Mouse (Mus musculus): ENCODE results near the gene Wnt10b. TPM values are rescaled to one million over a fixed set of nuclear protein-coding genes. Genes with fewer than 3 reads are reported as not detected.

The Wnt10b gene
- polyA plus RNA-seq, 1 experiment = 37.4 TPM

- H3K4me3 ChIP-seq (replicated peaks; ENCODE audit: extremely low read depth, low read depth, low read length) = no peak within 1 kb of the TSS
- peak; percentile 38 for TF ChIP-seq CTCF (IDR thresholded peaks at IDR 0.05; ENCODE audit: insufficient read depth, low read length)
- no peak for TF ChIP-seq POLR2A (IDR thresholded peaks at IDR 0.05; ENCODE audit: borderline replicate concordance, extremely low read depth, low read depth, low read length)
- peaks cover 13% of the 10 kb centered on the region; the same call in 1 of the 2 replicates for H3K4me1 ChIP-seq (ENCODE audit: control insufficient read depth, insufficient read depth, low read length)
- 5% methylated on average over 50 of the region's 51 CpGs for WGBS
- peak; percentile 61 for DNase-seq
These were observed 11.9 kb upstream of the Wnt10b start, which contains the start of gene Wnt1 for GRCm38 (mm10) chr15:98789661-98790535. Gene Wnt1 (plus strand): TSS chr15:98789857.

- Histone ChIP-seq H3K4me1 (ENCODE audit: control insufficient read depth, insufficient read depth, low read length) (peaks cover 13% of the 10 kb centered on the region; the same call in 1 of the 2 replicates), H3K4me3 (replicated peaks; ENCODE audit: extremely low read depth, low read depth, low read length) (no peak overlapping the region)
- 8% methylated on average over 24 of the region's 24 CpGs for WGBS
- TF ChIP-seq POLR2A (IDR thresholded peaks at IDR 0.05; ENCODE audit: borderline replicate concordance, extremely low read depth, low read depth, low read length) = no peak
- TF ChIP-seq CTCF (IDR thresholded peaks at IDR 0.05; ENCODE audit: insufficient read depth, low read length) = no peak
- DNase-seq = no peak
These were observed 11.2 kb upstream of the Wnt10b start for GRCm38 (mm10) chr15:98788972-98789660.

GRCm38 (mm10) chr15:98787930-98788329, 10.0 kb upstream of the Wnt10b start:
- 36% methylated on average over 4 of the region's 4 CpGs for WGBS
- Histone ChIP-seq H3K4me1 (ENCODE audit: control insufficient read depth, insufficient read depth, low read length) (peaks cover 13% of the 10 kb centered on the region; the same call in 1 of the 2 replicates), H3K4me3 (replicated peaks; ENCODE audit: extremely low read depth, low read depth, low read length) (no peak overlapping the region)
- DNase-seq = no peak
- no peak for TF ChIP-seq POLR2A (IDR thresholded peaks at IDR 0.05; ENCODE audit: borderline replicate concordance, extremely low read depth, low read depth, low read length)
- peak; percentile 48; the same call in 1 of the 2 replicates for TF ChIP-seq CTCF (IDR thresholded peaks at IDR 0.05; ENCODE audit: insufficient read depth, low read length)

GRCm38 (mm10) chr15:98785744-98786143, 7.8 kb upstream of the Wnt10b start:
- WGBS = 44% methylated on average over 7 of the region's 7 CpGs
- DNase-seq = no peak
- peaks cover 8% of the 10 kb centered on the region; the same call in 1 of the 2 replicates for H3K4me1 ChIP-seq (ENCODE audit: control insufficient read depth, insufficient read depth, low read length)
- peak; percentile 54 for TF ChIP-seq CTCF (IDR thresholded peaks at IDR 0.05; ENCODE audit: insufficient read depth, low read length)
- TF ChIP-seq POLR2A (IDR thresholded peaks at IDR 0.05; ENCODE audit: borderline replicate concordance, extremely low read depth, low read depth, low read length) = no peak
- H3K4me3 ChIP-seq (replicated peaks; ENCODE audit: extremely low read depth, low read depth, low read length) = no peak overlapping the region

- no peak overlapping the region for H3K4me3 ChIP-seq (replicated peaks; ENCODE audit: extremely low read depth, low read depth, low read length)
- TF ChIP-seq POLR2A (IDR thresholded peaks at IDR 0.05; ENCODE audit: borderline replicate concordance, extremely low read depth, low read depth, low read length) (no peak), CTCF (IDR thresholded peaks at IDR 0.05; ENCODE audit: insufficient read depth, low read length) (no peak)
- 52% methylated on average over 6 of the region's 6 CpGs for WGBS
- DNase-seq = no peak
- H3K4me1 ChIP-seq (ENCODE audit: control insufficient read depth, insufficient read depth, low read length) = no peaks in the 10 kb centered on the region
These were observed 3.2 kb upstream of the Wnt10b start for GRCm38 (mm10) chr15:98781166-98781565.

GRCm38 (mm10) chr15:98780573-98780972, 2.6 kb upstream of the Wnt10b start:
- 29% methylated on average over 13 of the region's 13 CpGs for WGBS
- H3K4me3 ChIP-seq (replicated peaks; ENCODE audit: extremely low read depth, low read depth, low read length) = no peak overlapping the region
- no peak for DNase-seq
- 0 out of 2 replicates have a peak, but pooled peaks have one; percentile 5 for TF ChIP-seq CTCF (IDR thresholded peaks at IDR 0.05; ENCODE audit: insufficient read depth, low read length)
- no peak for TF ChIP-seq POLR2A (IDR thresholded peaks at IDR 0.05; ENCODE audit: borderline replicate concordance, extremely low read depth, low read depth, low read length)
- no peaks in the 10 kb centered on the region for H3K4me1 ChIP-seq (ENCODE audit: control insufficient read depth, insufficient read depth, low read length)

GRCm38 (mm10) chr15:98780075-98780474, 2.1 kb upstream of the Wnt10b start:
- no peak for DNase-seq
- H3K4me3 ChIP-seq (replicated peaks; ENCODE audit: extremely low read depth, low read depth, low read length) = no peak overlapping the region
- no peaks in the 10 kb centered on the region for H3K4me1 ChIP-seq (ENCODE audit: control insufficient read depth, insufficient read depth, low read length)
- no peak for TF ChIP-seq POLR2A (IDR thresholded peaks at IDR 0.05; ENCODE audit: borderline replicate concordance, extremely low read depth, low read depth, low read length)
- TF ChIP-seq CTCF (IDR thresholded peaks at IDR 0.05; ENCODE audit: insufficient read depth, low read length) = no peak
- WGBS = 13% methylated on average over 8 of the region's 8 CpGs

GRCm38 (mm10) chr15:98778806-98779205, 856 bp upstream of the Wnt10b start:
- H3K4me3 ChIP-seq (replicated peaks; ENCODE audit: extremely low read depth, low read depth, low read length) = no peak overlapping the region
- 19% methylated on average over 11 of the region's 11 CpGs for WGBS
- H3K4me1 ChIP-seq (ENCODE audit: control insufficient read depth, insufficient read depth, low read length) = no peaks in the 10 kb centered on the region
- TF ChIP-seq CTCF (IDR thresholded peaks at IDR 0.05; ENCODE audit: insufficient read depth, low read length) = no peak
- TF ChIP-seq POLR2A (IDR thresholded peaks at IDR 0.05; ENCODE audit: borderline replicate concordance, extremely low read depth, low read depth, low read length) = no peak
- DNase-seq = no peak

GRCm38 (mm10) chr15:98778191-98778770, 331 bp upstream of the Wnt10b start:
- WGBS = 4% methylated on average over 25 of the region's 25 CpGs
- no peak for TF ChIP-seq CTCF (IDR thresholded peaks at IDR 0.05; ENCODE audit: insufficient read depth, low read length)
- TF ChIP-seq POLR2A (IDR thresholded peaks at IDR 0.05; ENCODE audit: borderline replicate concordance, extremely low read depth, low read depth, low read length) = no peak
- no peak for DNase-seq
- H3K4me1 ChIP-seq (ENCODE audit: control insufficient read depth, insufficient read depth, low read length) = no peaks in the 10 kb centered on the region
- no peak overlapping the region for H3K4me3 ChIP-seq (replicated peaks; ENCODE audit: extremely low read depth, low read depth, low read length)
